Mouse (Mus musculus): ENCODE data around the gene Grap2. TPM values are rescaled to one million over a fixed set of nuclear protein-coding genes. Genes with fewer than 3 reads are reported as not detected.

Gene Grap2
- total and polyA plus RNA-seq, 3 experiments, result 2.8 to 21.1 (median 4.6) TPM

- Histone ChIP-seq H3K36me3 (replicated peaks) (no peaks in the 10 kb centered on the region), H3K4me1 (ENCODE audit: insufficient read depth, low read depth, low read length) (no peaks in the 10 kb centered on the region), H3K9me3 (replicated peaks) (no peaks in the 10 kb centered on the region), H3K27me3 (ENCODE audit: insufficient read depth, low read length) (peaks cover 34% of the 10 kb centered on the region), H3K4me3 (ENCODE audit: low read depth, low read length) (no peak overlapping the region)
- DNase-seq (ENCODE audit: low spot score) (no peak), ATAC-seq (ENCODE audit: extremely low read depth, insufficient number of reproducible peaks, low FRiP score, poor library complexity, severe bottlenecking) (no peak)
- TF ChIP-seq GATA1 (IDR thresholded peaks at IDR 0.05; ENCODE audit: borderline replicate concordance, low read length) (no peak), GATA2 (IDR thresholded peaks at IDR 0.05; ENCODE audit: borderline replicate concordance, low read depth, low read length) (no peak), TAL1 (conservative IDR thresholded peaks at IDR 0.05; ENCODE audit: low read depth, low read length) (no peak), CTCF (IDR thresholded peaks at IDR 0.05; ENCODE audit: low read depth, low read length) (no peak), POLR2AphosphoS5 (IDR thresholded peaks at IDR 0.05; ENCODE audit: insufficient replicate concordance, low read depth, low read length) (no peak)
These were observed 20.3 kb downstream of the Grap2 start for GRCm38 (mm10) chr15:80592737-80593136.

- H3K36me3 ChIP-seq (replicated peaks), result no peaks in the 10 kb centered on the region
- H3K4me3 ChIP-seq (ENCODE audit: low read depth, low read length), result no peak overlapping the region
- TF ChIP-seq GATA1 (IDR thresholded peaks at IDR 0.05; ENCODE audit: borderline replicate concordance, low read length), result no peak
- TF ChIP-seq TAL1 (conservative IDR thresholded peaks at IDR 0.05; ENCODE audit: low read depth, low read length), result no peak
- DNase-seq (ENCODE audit: low spot score) (no peak), ATAC-seq (ENCODE audit: extremely low read depth, insufficient number of reproducible peaks, low FRiP score, poor library complexity, severe bottlenecking) (no peak)
- peaks cover 28% of the 10 kb centered on the region for H3K27me3 ChIP-seq (ENCODE audit: insufficient read depth, low read length)
- no peaks in the 10 kb centered on the region for H3K9me3 ChIP-seq (replicated peaks)
- no peaks in the 10 kb centered on the region for H3K4me1 ChIP-seq (ENCODE audit: insufficient read depth, low read depth, low read length)
These were observed 21.5 kb downstream of the Grap2 start for GRCm38 (mm10) chr15:80593877-80594276.

GRCm38 (mm10) chr15:80598750-80599149 is 26.4 kb downstream of the Grap2 start:
- Histone ChIP-seq H3K9me3 (replicated peaks) (no peaks in the 10 kb centered on the region), H3K4me3 (ENCODE audit: low read depth, low read length) (no peak overlapping the region), H3K36me3 (replicated peaks) (no peaks in the 10 kb centered on the region), H3K4me1 (ENCODE audit: insufficient read depth, low read depth, low read length) (no peaks in the 10 kb centered on the region), H3K27me3 (ENCODE audit: insufficient read depth, low read length) (peaks cover 37% of the 10 kb centered on the region)
- TF ChIP-seq CTCF (IDR thresholded peaks at IDR 0.05; ENCODE audit: low read depth, low read length) (no peak), TAL1 (conservative IDR thresholded peaks at IDR 0.05; ENCODE audit: low read depth, low read length) (no peak), POLR2AphosphoS5 (IDR thresholded peaks at IDR 0.05; ENCODE audit: insufficient replicate concordance, low read depth, low read length) (no peak), GATA1 (IDR thresholded peaks at IDR 0.05; ENCODE audit: borderline replicate concordance, low read length) (no peak), GATA2 (IDR thresholded peaks at IDR 0.05; ENCODE audit: borderline replicate concordance, low read depth, low read length) (no peak)
- DNase-seq (ENCODE audit: low spot score), result no peak
- ATAC-seq (ENCODE audit: extremely low read depth, insufficient number of reproducible peaks, low FRiP score, poor library complexity, severe bottlenecking), result no peak

- Histone ChIP-seq H3K9me3 (replicated peaks) (no peaks in the 10 kb centered on the region), H3K36me3 (replicated peaks) (no peaks in the 10 kb centered on the region), H3K27me3 (ENCODE audit: insufficient read depth, low read length) (peaks cover 34% of the 10 kb centered on the region), H3K4me1 (ENCODE audit: insufficient read depth, low read depth, low read length) (no peaks in the 10 kb centered on the region), H3K4me3 (ENCODE audit: low read depth, low read length) (no peak overlapping the region)
- TF ChIP-seq GATA2 (IDR thresholded peaks at IDR 0.05; ENCODE audit: borderline replicate concordance, low read depth, low read length) (no peak), POLR2AphosphoS5 (IDR thresholded peaks at IDR 0.05; ENCODE audit: insufficient replicate concordance, low read depth, low read length) (no peak), TAL1 (conservative IDR thresholded peaks at IDR 0.05; ENCODE audit: low read depth, low read length) (no peak), GATA1 (IDR thresholded peaks at IDR 0.05; ENCODE audit: borderline replicate concordance, low read length) (no peak), CTCF (IDR thresholded peaks at IDR 0.05; ENCODE audit: low read depth, low read length) (no peak)
- DNase-seq (ENCODE audit: low spot score) (no peak), ATAC-seq (ENCODE audit: extremely low read depth, insufficient number of reproducible peaks, low FRiP score, poor library complexity, severe bottlenecking) (no peak)
These were observed 26.9 kb downstream of the Grap2 start for GRCm38 (mm10) chr15:80599213-80599750.

- no peaks in the 10 kb centered on the region for H3K9me3 ChIP-seq (replicated peaks)
- H3K4me1 ChIP-seq (ENCODE audit: insufficient read depth, low read depth, low read length), result no peaks in the 10 kb centered on the region
- H3K4me3 ChIP-seq (ENCODE audit: low read depth, low read length), result no peak overlapping the region
- ATAC-seq (ENCODE audit: extremely low read depth, insufficient number of reproducible peaks, low FRiP score, poor library complexity, severe bottlenecking) (no peak), DNase-seq (ENCODE audit: low spot score) (no peak)
- no peaks in the 10 kb centered on the region for H3K36me3 ChIP-seq (replicated peaks)
- H3K27me3 ChIP-seq (ENCODE audit: insufficient read depth, low read length), result peaks cover 34% of the 10 kb centered on the region
- TF ChIP-seq GATA2 (IDR thresholded peaks at IDR 0.05; ENCODE audit: borderline replicate concordance, low read depth, low read length) (no peak), POLR2AphosphoS5 (IDR thresholded peaks at IDR 0.05; ENCODE audit: insufficient replicate concordance, low read depth, low read length) (no peak), GATA1 (IDR thresholded peaks at IDR 0.05; ENCODE audit: borderline replicate concordance, low read length) (no peak), TAL1 (conservative IDR thresholded peaks at IDR 0.05; ENCODE audit: low read depth, low read length) (no peak), CTCF (IDR thresholded peaks at IDR 0.05; ENCODE audit: low read depth, low read length) (no peak)
These were observed 27.4 kb downstream of the Grap2 start for GRCm38 (mm10) chr15:80599843-80600242.

- no peak for TF ChIP-seq GATA1 (IDR thresholded peaks at IDR 0.05; ENCODE audit: borderline replicate concordance, low read length)
- no peak for TF ChIP-seq TAL1 (conservative IDR thresholded peaks at IDR 0.05; ENCODE audit: low read depth, low read length)
- TF ChIP-seq CTCF (IDR thresholded peaks at IDR 0.05; ENCODE audit: low read depth, low read length), result no peak
- TF ChIP-seq POLR2AphosphoS5 (IDR thresholded peaks at IDR 0.05; ENCODE audit: insufficient replicate concordance, low read depth, low read length), result no peak
- TF ChIP-seq GATA2 (IDR thresholded peaks at IDR 0.05; ENCODE audit: borderline replicate concordance, low read depth, low read length), result no peak
- Histone ChIP-seq H3K9me3 (replicated peaks) (no peaks in the 10 kb centered on the region), H3K27me3 (ENCODE audit: insufficient read depth, low read length) (peaks cover 44% of the 10 kb centered on the region), H3K36me3 (replicated peaks) (no peaks in the 10 kb centered on the region), H3K4me1 (ENCODE audit: insufficient read depth, low read depth, low read length) (no peaks in the 10 kb centered on the region), H3K4me3 (ENCODE audit: low read depth, low read length) (no peak overlapping the region)
- DNase-seq (ENCODE audit: low spot score) (no peak), ATAC-seq (ENCODE audit: extremely low read depth, insufficient number of reproducible peaks, low FRiP score, poor library complexity, severe bottlenecking) (no peak)
These were observed 29.1 kb downstream of the Grap2 start for GRCm38 (mm10) chr15:80601456-80601855.

All from G1E (cell line).